Mouse (Mus musculus) MEL-GATA-1-ER (cell line): Measurements from ENCODE around the gene Gm32687.
"Not testable (repeated sequence)": the region's sequence is repeated elsewhere in the genome, so short reads cannot be mapped to it uniquely, and the experiment has no call there.

Experiments
- DNase-seq: peaks from one replicate; pipeline ENCODE4 v3.0.0-alpha.2; 2012; ENCODE audit warnings: low read depth; ENCODE audit errors: extremely low read depth

The Gm32687 gene

DNA sequence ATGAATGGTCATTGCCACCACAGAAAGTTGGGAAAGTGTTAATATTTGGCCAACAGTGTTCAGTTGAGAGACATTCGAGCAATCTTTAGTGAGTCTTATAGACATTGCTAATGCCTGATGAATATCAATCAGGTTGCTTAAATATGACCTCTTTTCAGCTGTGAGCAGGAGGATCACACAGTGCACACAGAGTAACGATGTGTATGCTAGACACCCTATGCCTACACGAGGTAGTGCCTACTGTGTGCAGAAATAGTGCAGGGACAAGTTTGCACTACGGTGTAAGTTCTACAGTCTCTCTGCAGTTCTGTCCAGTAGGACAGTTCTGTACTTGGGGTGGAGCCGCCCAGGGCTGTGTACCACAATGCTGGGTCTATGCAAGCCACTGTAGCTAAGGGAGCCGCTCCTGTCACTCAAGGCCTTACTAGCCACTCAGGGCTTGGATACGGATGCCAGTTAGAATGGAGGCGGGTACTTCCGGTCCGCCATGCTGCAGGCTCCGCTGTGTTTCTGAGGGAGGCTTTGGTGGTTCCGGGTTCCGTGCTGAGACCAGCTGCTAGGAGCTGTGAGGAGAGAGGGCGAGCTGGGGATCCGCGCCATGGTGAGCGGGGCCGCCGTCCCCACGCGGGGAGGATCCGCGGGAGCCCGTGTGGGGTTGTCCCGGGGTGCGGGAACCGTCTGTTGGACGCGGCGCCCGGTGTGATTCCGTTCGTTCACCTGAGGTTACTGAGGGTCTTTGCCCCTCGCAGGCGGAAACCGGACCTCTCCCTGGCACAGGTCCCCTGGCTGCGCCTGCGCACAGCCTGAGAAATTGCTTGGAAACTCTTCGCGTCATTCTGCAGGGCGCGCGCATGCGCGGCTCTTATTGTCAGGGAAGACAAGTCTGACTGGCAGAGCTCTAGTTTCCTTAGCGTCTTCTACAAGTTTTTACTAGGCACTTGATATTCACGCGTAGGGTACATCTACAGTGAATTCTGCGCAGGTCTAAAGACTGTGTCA lies at the start of gene Gm32687:
Gene Gm32687 (plus strand): TSS at position 526 of the 999 bp plus-strand sequence.
- not testable (repeated sequence) for DNase-seq

GRCm38 (mm10) chr10:81846219-81846618 lies 17.5 kb upstream of the Gm32687 start:
- not testable (repeated sequence) for DNase-seq

- DNase-seq, result not testable (repeated sequence)
Measured at GRCm38 (mm10) chr10:81929842-81930743, 66.4 kb downstream of the Gm32687 start, which contains the start of gene Zfp781. Gene Zfp781 (minus strand): TSS chr10:81930480.
